Mouse (Mus musculus) liver, embryonic 15.5 days (tissue): ENCODE results near the gene Tenm4. TPM values are rescaled to one million over a fixed set of nuclear protein-coding genes. Genes with fewer than 3 reads are reported as not detected.

Experiments used
- ATAC-seq: fragments of 200-750 bp; cut with Nextera tagmentation; 2 replicates; pipeline ENCODE4 v1.8.0; 2017; ENCODE audit warnings: moderate number of reproducible peaks, mild to moderate bottlenecking, moderate library complexity; ENCODE audit not compliant: insufficient read depth
- H3K27ac ChIP-seq: fragments of 300-500 bp; sonication (generic); replicated peaks from 2 replicates; pipeline ENCODE4 v1.5.1; 2015; ENCODE audit warnings: mild to moderate bottlenecking, inconsistent platforms
- H3K27me3 ChIP-seq: fragments of 300-500 bp; sonication (generic); 2 replicates; pipeline ENCODE4 v1.6.1; 2015; ENCODE audit warnings: mild to moderate bottlenecking, inconsistent platforms
- H3K36me3 ChIP-seq: fragments of 300-500 bp; sonication (generic); replicated peaks from 2 replicates; pipeline ENCODE4 v1.6.1; 2015; ENCODE audit warnings: moderate library complexity, mild to moderate bottlenecking, inconsistent platforms
- H3K4me1 ChIP-seq: fragments of 300-500 bp; sonication (generic); replicated peaks from 2 replicates; pipeline ENCODE4 v1.6.1; 2015; ENCODE audit warnings: inconsistent platforms
- H3K4me2 ChIP-seq: fragments of 300-500 bp; sonication (generic); 2 replicates; pipeline ENCODE4 v1.6.1; 2015; ENCODE audit warnings: moderate library complexity, mild to moderate bottlenecking, inconsistent platforms
- H3K4me3 ChIP-seq: fragments of 300-500 bp; sonication (generic); replicated peaks from 2 replicates; pipeline ENCODE4 v1.5.1; 2015; ENCODE audit warnings: mild to moderate bottlenecking, inconsistent platforms
- H3K9ac ChIP-seq: fragments of 300-500 bp; sonication (generic); 2 replicates; pipeline ENCODE4 v1.6.1; 2015; ENCODE audit warnings: moderate library complexity, mild to moderate bottlenecking, inconsistent platforms
- H3K9me3 ChIP-seq: fragments of 300-500 bp; sonication (generic); replicated peaks from 2 replicates; pipeline ENCODE4 v1.6.1; 2016; ENCODE audit warnings: inconsistent platforms
- WGBS: fragments of 180-500 bp; shearing (Covaris S2); methylation state at CpG from one replicate; pipeline ENCODE4 v1.1.7; 2015; ENCODE audit warnings: mixed read lengths; ENCODE audit not compliant: insufficient replicate concordance; 5-methylcytosine and 5-hydroxymethylcytosine counted together
- polyA plus RNA-seq: library from polyadenylated mRNA; unstranded; fragments of >200 nt; fragmentation: Nextera tagmentation; extraction: Ambion mirVana; gene quantifications from 2 replicates; pipeline ENCODE4 v1.2.1, GENCODE M21; 2015

The Tenm4 gene
- polyA plus RNA-seq, 1 experiment from 2014 or later = 0.69 TPM

GRCm38 (mm10) chr7:96725603-96726002, 554.6 kb downstream of the Tenm4 start:
- Histone ChIP-seq H3K9ac (no peak overlapping the region), H3K4me2 (no peak overlapping the region), H3K27ac (no peak overlapping the region), H3K4me3 (no peak overlapping the region), H3K9me3 (no peaks in the 10 kb centered on the region), H3K36me3 (no peaks in the 10 kb centered on the region), H3K27me3 (no peaks in the 10 kb centered on the region), H3K4me1 (no peaks in the 10 kb centered on the region)
- 77% methylated on average over 5 of the region's 5 CpGs for WGBS
- ATAC-seq = no peak

GRCm38 (mm10) chr7:96730360-96730759, 559.3 kb downstream of the Tenm4 start:
- no peaks in the 10 kb centered on the region for H3K9me3 ChIP-seq
- no peak overlapping the region for H3K4me2 ChIP-seq
- no peak overlapping the region for H3K27ac ChIP-seq
- WGBS = 28% methylated on average over 1 of the region's 1 CpGs
- ATAC-seq = 0 out of 2 replicates have a peak, but pooled peaks have one; percentile 5
- no peak overlapping the region for H3K4me3 ChIP-seq
- H3K9ac ChIP-seq = no peak overlapping the region
- no peaks in the 10 kb centered on the region for H3K27me3 ChIP-seq
- no peaks in the 10 kb centered on the region for H3K4me1 ChIP-seq
- H3K36me3 ChIP-seq = no peaks in the 10 kb centered on the region

DNA sequence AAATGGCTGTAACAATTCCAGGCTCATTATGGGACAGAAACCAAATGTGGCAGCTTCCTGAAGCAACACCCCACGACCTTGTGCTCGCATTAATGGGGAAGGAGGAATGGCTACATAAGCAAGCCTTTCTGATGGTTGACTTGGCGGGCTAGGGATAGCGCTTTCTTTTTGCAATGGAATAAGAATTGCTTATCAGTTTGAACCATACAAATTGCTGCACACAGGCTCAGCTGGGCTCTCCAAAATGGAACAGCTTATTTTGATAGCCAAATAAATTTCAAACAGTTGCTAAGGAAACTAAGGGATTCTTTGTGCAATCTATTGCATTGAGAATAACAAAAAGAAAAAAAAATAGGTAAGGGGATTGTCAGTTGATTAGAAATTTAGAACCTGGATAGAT, 560.9 kb downstream of the Tenm4 start:
- no peak overlapping the region for H3K27ac ChIP-seq
- no peaks in the 10 kb centered on the region for H3K4me1 ChIP-seq
- no peaks in the 10 kb centered on the region for H3K36me3 ChIP-seq
- no peak overlapping the region for H3K4me3 ChIP-seq
- H3K4me2 ChIP-seq = no peak overlapping the region
- ATAC-seq = no peak
- H3K27me3 ChIP-seq = no peaks in the 10 kb centered on the region
- H3K9me3 ChIP-seq = no peaks in the 10 kb centered on the region
- 51% methylated on average over 4 of the region's 4 CpGs for WGBS
- no peak overlapping the region for H3K9ac ChIP-seq

GRCm38 (mm10) chr7:96734315-96735058, 563.4 kb downstream of the Tenm4 start:
- Histone ChIP-seq H3K27me3 (no peaks in the 10 kb centered on the region; the same call in 1 of the 2 replicates), H3K4me3 (no peak overlapping the region), H3K9me3 (no peaks in the 10 kb centered on the region), H3K36me3 (no peaks in the 10 kb centered on the region), H3K4me1 (no peaks in the 10 kb centered on the region), H3K4me2 (no peak overlapping the region), H3K27ac (no peak overlapping the region), H3K9ac (no peak overlapping the region)
- ATAC-seq = no peak
- WGBS = 34% methylated on average over 7 of the region's 7 CpGs

GRCm38 (mm10) chr7:96740631-96741030, 569.6 kb downstream of the Tenm4 start:
- Histone ChIP-seq H3K4me3 (no peak overlapping the region), H3K4me1 (no peaks in the 10 kb centered on the region), H3K9me3 (no peaks in the 10 kb centered on the region), H3K36me3 (no peaks in the 10 kb centered on the region), H3K9ac (no peak overlapping the region), H3K27ac (no peak overlapping the region), H3K27me3 (no peaks in the 10 kb centered on the region; the same call in 1 of the 2 replicates), H3K4me2 (no peak overlapping the region)
- 61% methylated on average over 6 of the region's 6 CpGs for WGBS
- no peak for ATAC-seq

DNA sequence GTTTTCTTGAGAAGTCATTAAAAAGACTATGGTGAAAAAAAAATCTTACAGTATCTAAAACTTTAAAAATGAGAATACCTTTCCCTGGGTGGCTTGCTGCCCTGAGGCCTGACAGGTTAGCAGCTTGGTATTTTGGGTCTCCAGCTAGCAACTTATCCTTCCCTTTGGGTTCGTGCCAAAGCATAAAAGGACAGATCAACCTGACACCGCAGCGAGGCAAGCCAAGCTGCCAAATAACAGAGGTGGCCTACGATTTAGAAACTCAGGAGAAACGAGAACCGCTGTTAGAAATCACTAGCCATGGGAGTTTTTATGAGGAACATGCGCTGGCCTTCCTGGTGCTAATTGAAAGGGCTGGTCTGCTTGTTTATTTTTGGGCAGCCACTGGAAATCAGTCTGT, 571.2 kb downstream of the Tenm4 start:
- no peaks in the 10 kb centered on the region for H3K36me3 ChIP-seq
- H3K9me3 ChIP-seq = no peaks in the 10 kb centered on the region
- no peak for ATAC-seq
- H3K27ac ChIP-seq = no peak overlapping the region
- no peak overlapping the region for H3K9ac ChIP-seq
- no peaks in the 10 kb centered on the region for H3K4me1 ChIP-seq
- H3K27me3 ChIP-seq = no peaks in the 10 kb centered on the region; the same call in 1 of the 2 replicates
- H3K4me2 ChIP-seq = no peak overlapping the region
- H3K4me3 ChIP-seq = no peak overlapping the region
- WGBS = 69% methylated on average over 7 of the region's 7 CpGs

DNA sequence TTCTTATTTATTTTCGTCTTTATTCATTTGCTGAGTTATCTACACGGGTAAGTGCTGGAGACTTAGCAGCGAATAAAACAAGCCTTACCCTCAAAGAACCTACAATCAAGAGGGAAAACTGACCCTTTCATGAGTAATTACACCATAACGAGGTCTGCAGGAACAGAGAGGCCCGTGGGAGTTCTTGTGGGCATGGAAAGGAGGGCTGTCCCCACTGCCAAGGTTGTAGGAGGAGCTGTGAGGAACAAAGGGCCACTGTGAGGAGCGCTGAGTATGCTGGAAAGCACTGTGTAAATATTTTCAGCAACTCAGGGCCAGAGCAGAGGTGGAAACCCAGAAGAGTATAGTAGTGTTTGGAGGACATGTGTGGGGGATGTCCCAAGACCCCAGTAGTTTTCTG, 574.9 kb downstream of the Tenm4 start:
- H3K27me3 ChIP-seq = no peaks in the 10 kb centered on the region
- no peaks in the 10 kb centered on the region for H3K4me1 ChIP-seq
- 38% methylated on average over 6 of the region's 6 CpGs for WGBS
- no peak overlapping the region for H3K27ac ChIP-seq
- H3K9me3 ChIP-seq = no peaks in the 10 kb centered on the region
- no peaks in the 10 kb centered on the region for H3K36me3 ChIP-seq
- ATAC-seq = no peak
- H3K4me2 ChIP-seq = no peak overlapping the region
- H3K4me3 ChIP-seq = no peak overlapping the region
- H3K9ac ChIP-seq = no peak overlapping the region

DNA sequence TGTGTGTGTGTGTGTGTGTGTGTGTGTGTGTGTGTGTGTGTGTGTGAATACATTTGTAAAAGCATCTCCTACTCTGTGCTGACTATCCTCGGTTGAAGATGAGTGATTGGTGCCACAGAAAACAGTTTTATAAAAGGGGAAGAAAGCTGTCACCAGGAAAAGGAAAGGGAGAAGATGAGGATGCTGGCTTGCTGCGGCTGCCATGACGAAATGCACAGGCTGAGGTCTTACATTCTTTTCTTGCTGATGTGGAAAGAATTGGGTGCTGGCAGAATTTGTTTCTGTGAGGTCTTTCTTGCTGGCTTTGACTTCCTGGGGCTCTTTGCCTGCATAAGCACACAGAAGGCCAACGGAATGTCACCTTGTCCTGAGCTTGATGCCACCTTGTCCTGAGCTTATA, 575.7 kb downstream of the Tenm4 start:
- no peaks in the 10 kb centered on the region for H3K27me3 ChIP-seq
- H3K9ac ChIP-seq = no peak overlapping the region
- no peaks in the 10 kb centered on the region for H3K36me3 ChIP-seq
- H3K4me1 ChIP-seq = no peaks in the 10 kb centered on the region
- H3K4me2 ChIP-seq = no peak overlapping the region
- 48% methylated on average over 4 of the region's 4 CpGs for WGBS
- no peaks in the 10 kb centered on the region for H3K9me3 ChIP-seq
- H3K4me3 ChIP-seq = no peak overlapping the region
- no peak for ATAC-seq
- H3K27ac ChIP-seq = no peak overlapping the region

DNA sequence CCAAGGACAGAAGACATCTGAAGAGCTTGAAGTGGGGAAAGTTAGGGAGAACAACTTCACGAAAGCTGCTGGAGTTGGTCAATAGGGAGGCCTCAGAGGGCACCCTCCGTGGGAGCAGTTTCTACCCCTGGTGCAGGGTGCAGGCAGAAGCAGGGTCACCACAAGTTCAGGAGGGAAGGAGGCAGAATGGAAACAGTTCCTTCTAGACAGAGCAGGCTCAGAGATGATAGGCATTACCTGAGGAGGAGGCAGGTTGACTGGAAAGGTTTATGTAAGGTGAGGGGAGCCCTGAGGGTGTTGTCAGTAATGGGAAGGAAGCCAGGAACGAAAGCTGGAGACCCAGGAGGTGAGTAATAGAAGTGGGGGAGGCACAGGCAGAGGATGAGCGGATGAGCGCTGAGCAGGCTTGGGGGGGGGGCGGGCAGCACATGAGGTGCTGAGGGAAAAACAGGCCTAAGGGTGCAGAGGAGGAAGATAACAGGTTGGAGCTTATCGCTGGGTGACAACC, 577.5 kb downstream of the Tenm4 start:
- Histone ChIP-seq H3K27ac (no peak overlapping the region), H3K4me3 (no peak overlapping the region), H3K36me3 (no peaks in the 10 kb centered on the region), H3K9me3 (no peaks in the 10 kb centered on the region), H3K4me2 (no peak overlapping the region), H3K9ac (no peak overlapping the region), H3K4me1 (no peaks in the 10 kb centered on the region), H3K27me3 (no peaks in the 10 kb centered on the region)
- 53% methylated on average over 6 of the region's 7 CpGs for WGBS
- no peak for ATAC-seq

DNA sequence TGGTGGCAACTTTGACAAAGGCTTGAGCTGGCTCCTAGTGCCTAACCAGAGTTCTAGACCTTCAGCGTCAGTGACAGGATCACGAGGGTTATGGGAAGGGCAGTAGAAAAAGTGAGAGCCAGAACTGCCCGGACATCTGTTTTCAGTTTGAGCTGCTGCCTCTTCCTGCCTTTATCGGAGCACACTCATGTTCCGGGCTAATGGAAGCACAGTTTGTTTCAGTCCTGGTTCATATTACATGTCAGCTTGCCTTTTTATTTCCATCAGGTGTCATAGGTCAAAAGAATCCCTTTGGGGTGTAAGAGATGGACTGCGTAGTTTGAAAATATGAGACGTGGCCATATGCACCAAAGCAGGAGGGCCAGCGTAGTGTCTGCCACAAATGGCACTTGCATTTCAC, 578.7 kb downstream of the Tenm4 start:
- WGBS = 70% methylated on average over 8 of the region's 8 CpGs
- H3K27ac ChIP-seq = no peak overlapping the region

GRCm38 (mm10) chr7:96751236-96751635, 580.2 kb downstream of the Tenm4 start:
- Histone ChIP-seq H3K36me3 (no peaks in the 10 kb centered on the region), H3K27ac (no peak overlapping the region), H3K4me1 (no peaks in the 10 kb centered on the region), H3K4me3 (no peak overlapping the region), H3K9ac (no peak overlapping the region), H3K4me2 (no peak overlapping the region), H3K9me3 (no peaks in the 10 kb centered on the region), H3K27me3 (no peaks in the 10 kb centered on the region)
- WGBS = 82% methylated on average over 2 of the region's 2 CpGs
- ATAC-seq = no peak

More for the DNA sequence above, 578.7 kb downstream of the Tenm4 start:
- no peak for ATAC-seq
- H3K36me3 ChIP-seq = no peaks in the 10 kb centered on the region
- no peak overlapping the region for H3K4me2 ChIP-seq
- no peak overlapping the region for H3K4me3 ChIP-seq
- H3K4me1 ChIP-seq = no peaks in the 10 kb centered on the region
- H3K27me3 ChIP-seq = no peaks in the 10 kb centered on the region
- no peaks in the 10 kb centered on the region for H3K9me3 ChIP-seq
- no peak overlapping the region for H3K9ac ChIP-seq

DNA sequence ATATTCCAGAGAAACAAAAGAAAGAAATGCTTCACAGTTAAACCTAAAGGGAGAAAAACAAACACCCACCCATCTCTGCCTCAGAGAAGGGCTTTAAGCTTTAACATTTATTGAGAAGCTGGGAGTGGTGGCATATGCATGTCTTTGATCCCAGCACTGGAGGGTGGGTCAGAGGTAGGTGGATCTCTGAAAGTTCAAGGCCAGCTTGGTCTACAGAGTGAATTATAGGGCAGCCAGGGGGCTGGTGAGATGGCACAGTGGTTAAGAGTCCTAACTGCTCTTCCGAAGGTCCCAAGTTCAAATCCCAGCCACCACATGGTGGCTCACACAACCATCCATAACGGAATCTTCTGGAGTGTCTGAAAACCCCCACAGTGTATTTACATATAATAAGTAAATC, 581.7 kb downstream of the Tenm4 start:
- no peaks in the 10 kb centered on the region for H3K27me3 ChIP-seq
- no peaks in the 10 kb centered on the region for H3K4me1 ChIP-seq
- H3K9ac ChIP-seq = no peak overlapping the region
- no peak overlapping the region for H3K4me3 ChIP-seq
- no peak overlapping the region for H3K27ac ChIP-seq
- no peaks in the 10 kb centered on the region for H3K36me3 ChIP-seq
- WGBS = 73% methylated on average over 2 of the region's 2 CpGs
- ATAC-seq = no peak
- no peak overlapping the region for H3K4me2 ChIP-seq
- H3K9me3 ChIP-seq = no peaks in the 10 kb centered on the region
